Mouse (Mus musculus): ENCODE results near the gene Cers6.

GRCm38 (mm10) chr2:68911587-68912483 is 50.6 kb downstream of the Cers6 start:
- no peak for TF ChIP-seq GATA1 (IDR thresholded peaks at IDR 0.05; ENCODE audit: low read length)
- no peak for TF ChIP-seq TAL1 (IDR thresholded peaks at IDR 0.05; ENCODE audit: low read length)
